Mouse (Mus musculus): ENCODE data around the gene Mbtd1. TPM values are rescaled to one million over a fixed set of nuclear protein-coding genes. Genes with fewer than 3 reads are reported as not detected.

Mbtd1 gene
- 2.7 and 4.8 TPM in 2 replicates for polyA plus RNA-seq (2012; rRNA removed)

- DNase-seq, result peak; percentile 99
- 1% methylated on average over 81 of the region's 83 CpGs for WGBS
- TF ChIP-seq POLR2A (IDR thresholded peaks at IDR 0.05; ENCODE audit: borderline replicate concordance, extremely low read depth, low read depth, low read length) (peak; percentile 52; the same call in 1 of the 2 replicates), CTCF (IDR thresholded peaks at IDR 0.05; ENCODE audit: insufficient read depth, low read length) (no peak)
- Histone ChIP-seq H3K4me1 (ENCODE audit: control insufficient read depth, insufficient read depth, low read length) (peaks cover 7% of the 10 kb centered on the region; the same call in 1 of the 2 replicates), H3K4me3 (replicated peaks; ENCODE audit: extremely low read depth, low read depth, low read length) (peak within 1 kb of the TSS; percentile 99)
These were observed at the start of gene Mbtd1, which contains the start of gene Utp18 for GRCm38 (mm10) chr11:93885572-93886410. Mbtd1 (plus strand) TSS chr11:93885852. Utp18 (minus strand) TSS chr11:93885766.

DNA sequence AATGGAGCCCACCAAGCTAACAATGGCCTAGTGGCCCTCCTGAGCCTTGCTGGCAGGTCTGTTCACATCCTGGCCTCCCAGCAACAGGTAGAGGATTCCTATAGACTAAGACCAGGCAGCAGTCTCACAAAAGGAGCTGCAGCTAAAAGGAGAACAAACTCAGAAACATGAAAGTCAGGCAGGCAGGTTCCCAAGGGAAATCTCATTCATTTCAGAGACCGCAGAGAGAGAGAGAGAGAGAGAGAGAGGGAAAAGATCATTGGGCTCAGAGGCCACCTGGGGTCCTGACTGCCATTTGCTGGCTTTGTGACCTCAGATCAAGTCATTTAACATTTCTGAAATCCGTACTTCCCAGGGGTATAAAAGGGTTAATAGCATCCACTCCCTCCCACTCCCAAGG is 38.3 kb upstream of the Mbtd1 start:
- no peak for TF ChIP-seq POLR2A (IDR thresholded peaks at IDR 0.05; ENCODE audit: borderline replicate concordance, extremely low read depth, low read depth, low read length)
- no peak for TF ChIP-seq CTCF (IDR thresholded peaks at IDR 0.05; ENCODE audit: insufficient read depth, low read length)
- 58% methylated on average over 2 of the region's 2 CpGs for WGBS
- no peak for DNase-seq
- Histone ChIP-seq H3K4me1 (ENCODE audit: control insufficient read depth, insufficient read depth, low read length) (no peaks in the 10 kb centered on the region), H3K4me3 (replicated peaks; ENCODE audit: extremely low read depth, low read depth, low read length) (no peak overlapping the region)

DNA sequence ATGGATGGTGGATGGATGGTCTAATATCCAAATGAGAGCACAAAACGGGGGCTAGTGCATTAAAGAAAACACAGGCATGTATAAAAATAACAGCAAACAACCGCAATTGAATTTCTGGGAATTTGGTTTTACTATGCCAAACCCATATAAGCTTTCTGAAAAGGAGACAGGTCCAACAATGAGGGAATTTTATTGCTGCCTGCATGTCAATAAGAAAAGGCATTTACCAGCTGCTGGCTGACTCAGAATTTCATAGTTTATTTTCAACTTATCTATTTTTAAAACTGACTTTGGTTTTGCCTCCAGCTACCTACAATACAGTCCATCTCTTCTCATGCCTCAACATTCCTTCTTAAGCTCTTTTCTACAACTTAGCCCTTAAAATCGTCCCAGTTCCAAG is 33.1 kb upstream of the Mbtd1 start:
- Histone ChIP-seq H3K4me1 (ENCODE audit: control insufficient read depth, insufficient read depth, low read length) (no peaks in the 10 kb centered on the region), H3K4me3 (replicated peaks; ENCODE audit: extremely low read depth, low read depth, low read length) (no peak overlapping the region)
- DNase-seq, result no peak
- TF ChIP-seq CTCF (IDR thresholded peaks at IDR 0.05; ENCODE audit: insufficient read depth, low read length), result no peak
- no peak for TF ChIP-seq POLR2A (IDR thresholded peaks at IDR 0.05; ENCODE audit: borderline replicate concordance, extremely low read depth, low read depth, low read length)
- WGBS, result 76% methylated on average over 3 of the region's 3 CpGs

DNA sequence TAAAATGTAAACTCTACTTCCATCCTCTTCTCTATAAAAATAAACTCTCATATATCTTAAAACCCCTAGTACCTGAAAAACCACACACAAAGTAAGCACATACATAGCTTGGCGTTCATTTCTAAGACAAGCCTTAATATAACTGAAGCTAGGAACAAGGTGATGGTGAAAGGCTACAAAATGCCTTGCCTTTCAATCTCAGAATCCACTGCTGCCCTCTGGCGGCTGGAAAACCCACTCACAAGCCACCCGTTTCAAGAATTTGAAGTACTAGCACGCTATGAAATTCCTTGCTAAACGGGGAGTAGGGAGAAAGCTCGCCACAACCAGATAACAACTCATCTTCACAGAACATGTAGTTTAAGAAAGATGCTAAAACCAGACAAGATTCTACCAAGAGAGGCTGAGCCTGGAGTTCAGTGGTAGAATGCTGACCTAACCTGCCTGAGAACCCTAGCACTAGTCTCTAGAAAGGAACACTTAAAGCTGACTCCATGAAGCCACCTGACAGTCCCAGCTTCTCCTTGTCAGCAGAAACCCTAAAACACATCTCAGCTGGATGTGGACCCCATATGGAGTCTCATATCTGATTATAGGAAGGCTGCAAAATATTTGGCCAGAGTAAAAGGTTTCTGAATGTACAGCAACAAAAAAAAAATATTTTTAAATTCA is 29.2 kb upstream of the Mbtd1 start:
- H3K4me3 ChIP-seq (replicated peaks; ENCODE audit: extremely low read depth, low read depth, low read length), result no peak overlapping the region
- TF ChIP-seq CTCF (IDR thresholded peaks at IDR 0.05; ENCODE audit: insufficient read depth, low read length), result peak; percentile 75
- TF ChIP-seq POLR2A (IDR thresholded peaks at IDR 0.05; ENCODE audit: borderline replicate concordance, extremely low read depth, low read depth, low read length), result no peak
- peak; percentile 61 for DNase-seq
- no peaks in the 10 kb centered on the region for H3K4me1 ChIP-seq (ENCODE audit: control insufficient read depth, insufficient read depth, low read length)
- whole genome bisulfite sequencing, result 3% methylated on average over 6 of the region's 6 CpGs

DNA sequence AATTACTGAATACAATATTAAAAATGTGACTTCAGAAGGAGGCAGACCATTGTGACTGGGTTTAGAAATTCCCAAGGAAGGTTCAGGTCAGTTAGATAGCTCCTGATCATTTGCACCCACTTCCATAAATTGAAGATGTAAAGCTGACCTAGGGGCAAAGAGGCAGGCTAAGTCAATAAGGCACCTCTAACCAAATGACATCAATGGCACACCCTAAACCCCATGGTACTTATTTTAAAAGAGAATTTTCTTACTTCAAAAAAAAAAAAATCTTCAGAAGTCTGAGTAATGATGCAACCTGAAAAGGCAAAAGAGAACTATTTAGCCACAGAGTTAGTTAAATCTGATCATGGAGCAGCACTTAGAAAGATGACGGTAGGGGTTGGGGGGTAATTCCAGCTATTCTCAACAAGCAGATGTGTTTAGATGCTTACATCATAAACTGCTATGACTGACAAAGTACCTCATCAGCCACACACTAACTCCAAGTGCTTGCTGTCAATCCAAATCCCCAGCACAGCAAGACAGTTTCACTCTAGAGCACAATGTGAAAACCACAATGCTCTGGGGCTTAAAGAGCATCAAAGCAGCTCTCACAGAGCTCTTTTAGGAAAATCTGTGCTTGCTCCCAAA is 25.0 kb upstream of the Mbtd1 start:
- H3K4me3 ChIP-seq (replicated peaks; ENCODE audit: extremely low read depth, low read depth, low read length), result no peak overlapping the region

DNA sequence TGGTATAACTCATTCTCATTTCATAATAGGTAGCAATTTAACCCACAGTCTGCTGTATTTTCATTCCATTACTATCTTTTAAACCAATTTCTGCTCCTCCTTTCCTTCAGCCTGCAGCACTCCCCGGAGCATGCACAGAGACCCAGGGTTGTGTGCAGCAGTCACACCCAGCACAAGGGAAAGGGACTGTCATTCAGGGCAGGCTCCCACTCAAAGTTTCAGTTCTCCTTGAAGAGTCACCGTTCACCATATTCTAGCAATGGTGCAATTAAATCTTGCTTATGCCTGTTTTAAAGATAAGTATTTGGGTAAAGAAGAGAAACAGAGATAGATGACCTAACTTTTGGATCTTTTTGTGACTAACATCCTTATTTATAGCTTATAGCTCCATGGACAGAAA is 24.5 kb upstream of the Mbtd1 start:
- Histone ChIP-seq H3K4me1 (ENCODE audit: control insufficient read depth, insufficient read depth, low read length) (no peaks in the 10 kb centered on the region), H3K4me3 (replicated peaks; ENCODE audit: extremely low read depth, low read depth, low read length) (no peak overlapping the region)
- DNase-seq, result no peak
- WGBS, result 85% methylated on average over 2 of the region's 2 CpGs
- TF ChIP-seq POLR2A (IDR thresholded peaks at IDR 0.05; ENCODE audit: borderline replicate concordance, extremely low read depth, low read depth, low read length) (no peak), CTCF (IDR thresholded peaks at IDR 0.05; ENCODE audit: insufficient read depth, low read length) (no peak)

More for the DNA sequence above, 25.0 kb upstream of the Mbtd1 start:
- no peaks in the 10 kb centered on the region for H3K4me1 ChIP-seq (ENCODE audit: control insufficient read depth, insufficient read depth, low read length)
- no peak for DNase-seq
- TF ChIP-seq CTCF (IDR thresholded peaks at IDR 0.05; ENCODE audit: insufficient read depth, low read length), result no peak
- 79% methylated on average over 1 of the region's 1 CpGs for WGBS

DNA sequence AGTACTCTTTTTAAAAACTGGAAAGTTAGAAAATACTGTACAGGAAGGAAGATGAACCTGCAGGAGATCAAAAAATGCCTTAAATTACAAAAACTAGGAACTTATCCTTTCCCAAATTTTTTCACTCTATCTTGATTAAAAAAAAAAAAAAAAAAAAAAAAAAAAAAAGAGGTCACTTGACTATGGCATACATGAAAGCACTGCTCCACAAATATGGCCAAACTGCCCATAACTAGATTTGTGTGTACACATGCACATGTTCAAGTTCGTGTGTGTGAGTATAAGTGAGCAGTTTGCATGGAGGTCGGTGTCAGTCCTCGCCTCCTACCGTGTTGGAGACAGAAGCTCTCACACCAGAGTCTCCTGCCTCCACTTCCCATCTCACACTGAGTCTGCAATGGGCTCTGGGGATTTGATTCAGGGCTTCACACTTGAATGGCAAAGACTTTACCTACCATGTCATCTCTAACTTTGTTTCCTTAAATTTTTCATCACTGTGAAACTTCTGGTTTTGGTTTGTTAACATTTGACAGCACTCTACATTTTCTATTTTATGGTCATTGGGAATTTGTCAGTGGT is 23.5 kb upstream of the Mbtd1 start:
- DNase-seq, result no peak
- TF ChIP-seq CTCF (IDR thresholded peaks at IDR 0.05; ENCODE audit: insufficient read depth, low read length), result no peak
- TF ChIP-seq POLR2A (IDR thresholded peaks at IDR 0.05; ENCODE audit: borderline replicate concordance, extremely low read depth, low read depth, low read length), result no peak
- no peaks in the 10 kb centered on the region for H3K4me1 ChIP-seq (ENCODE audit: control insufficient read depth, insufficient read depth, low read length)
- 91% methylated on average over 4 of the region's 4 CpGs for WGBS
- H3K4me3 ChIP-seq (replicated peaks; ENCODE audit: extremely low read depth, low read depth, low read length), result no peak overlapping the region

GRCm38 (mm10) chr11:93862638-93863037 is 23.0 kb upstream of the Mbtd1 start:
- Histone ChIP-seq H3K4me1 (ENCODE audit: control insufficient read depth, insufficient read depth, low read length) (no peaks in the 10 kb centered on the region), H3K4me3 (replicated peaks; ENCODE audit: extremely low read depth, low read depth, low read length) (no peak overlapping the region)
- TF ChIP-seq POLR2A (IDR thresholded peaks at IDR 0.05; ENCODE audit: borderline replicate concordance, extremely low read depth, low read depth, low read length), result no peak
- TF ChIP-seq CTCF (IDR thresholded peaks at IDR 0.05; ENCODE audit: insufficient read depth, low read length), result no peak
- 91% methylated on average over 1 of the region's 1 CpGs for WGBS
- no peak for DNase-seq

DNA sequence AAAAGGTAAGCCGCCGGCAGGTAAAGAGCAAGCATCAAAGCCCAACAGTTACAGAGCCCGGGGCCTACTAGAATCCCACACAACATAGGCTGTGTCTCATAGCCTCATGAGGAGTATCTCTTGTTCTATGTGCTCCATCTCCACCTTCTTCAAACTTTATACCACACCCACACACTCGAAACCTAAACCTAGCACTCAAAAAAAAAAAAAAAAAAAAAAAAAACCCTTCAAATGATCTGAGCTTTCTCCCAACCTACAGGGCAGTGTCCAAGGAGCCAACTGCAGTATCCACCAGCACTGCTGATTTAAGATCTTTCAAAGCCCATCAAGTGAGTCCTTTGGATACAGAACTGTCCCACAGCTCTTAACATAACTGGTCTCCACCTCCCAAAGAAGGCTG is 1.6 kb upstream of the Mbtd1 start:
- peaks cover 7% of the 10 kb centered on the region; the same call in 1 of the 2 replicates for H3K4me1 ChIP-seq (ENCODE audit: control insufficient read depth, insufficient read depth, low read length)
- no peak for DNase-seq
- WGBS, result 73% methylated on average over 4 of the region's 4 CpGs
- H3K4me3 ChIP-seq (replicated peaks; ENCODE audit: extremely low read depth, low read depth, low read length), result no peak overlapping the region
- TF ChIP-seq POLR2A (IDR thresholded peaks at IDR 0.05; ENCODE audit: borderline replicate concordance, extremely low read depth, low read depth, low read length), result no peak
- no peak for TF ChIP-seq CTCF (IDR thresholded peaks at IDR 0.05; ENCODE audit: insufficient read depth, low read length)

Data from lung, adult 2 months (tissue).